Mouse (Mus musculus): Measurements from ENCODE around the gene Pdk2. TPM values are rescaled to one million over a fixed set of nuclear protein-coding genes. Genes with fewer than 3 reads are reported as not detected.
"Not testable (repeated sequence)": the region's sequence is repeated elsewhere in the genome, so short reads cannot be mapped to it uniquely, and the experiment has no call there.

The Pdk2 gene
- polyA plus RNA-seq, 1 experiment from 2014 or later: 19.4 TPM

DNA sequence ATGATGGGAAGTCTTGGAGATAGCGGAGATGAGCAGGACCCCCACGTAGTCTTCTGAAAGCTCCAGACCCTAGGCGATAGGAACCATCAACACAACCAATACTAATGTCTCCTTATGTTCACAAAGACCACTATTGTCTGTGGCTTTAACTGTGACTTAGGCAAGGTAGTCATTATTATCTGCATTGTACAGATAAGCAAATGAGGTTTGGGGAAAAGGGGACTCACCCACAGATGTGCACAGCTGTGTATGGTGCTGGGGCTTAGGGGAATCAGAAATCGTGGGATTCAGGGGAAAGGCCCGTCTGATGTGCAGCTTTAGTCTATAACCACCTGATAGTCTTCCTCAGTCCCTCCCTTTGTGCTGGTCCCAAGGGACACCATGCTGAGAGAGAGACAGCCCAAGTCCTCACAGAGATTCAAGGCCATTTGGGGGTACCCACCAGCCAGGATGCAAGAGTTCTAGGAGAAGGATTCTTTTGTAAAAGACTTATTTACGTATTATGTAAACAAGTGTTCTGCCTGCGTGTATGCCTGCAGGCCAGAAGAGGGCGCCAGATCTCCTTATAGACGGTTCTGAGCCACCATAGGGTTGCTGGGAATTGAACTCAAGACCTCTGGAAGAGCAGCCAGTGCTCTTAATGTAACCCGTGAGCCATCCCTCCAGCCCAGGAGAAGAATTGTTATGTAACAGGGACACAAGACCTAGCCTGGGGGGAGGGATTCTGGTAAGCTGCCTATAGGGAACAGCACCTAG lies 18.7 kb downstream of the Pdk2 start:
- Histone ChIP-seq H3K4me3 (replicated peaks) (no peak overlapping the region), H3K9me3 (no peaks in the 10 kb centered on the region), H3K27me3 (no peaks in the 10 kb centered on the region), H3K4me2 (no peak overlapping the region), H3K27ac (no peak overlapping the region), H3K36me3 (replicated peaks) (peaks cover 89% of the 10 kb centered on the region), H3K9ac (no peak overlapping the region), H3K4me1 (no peaks in the 10 kb centered on the region)
- no peak for ATAC-seq (ENCODE audit: low FRiP score)
- 84% methylated on average over 10 of the region's 10 CpGs for WGBS

DNA sequence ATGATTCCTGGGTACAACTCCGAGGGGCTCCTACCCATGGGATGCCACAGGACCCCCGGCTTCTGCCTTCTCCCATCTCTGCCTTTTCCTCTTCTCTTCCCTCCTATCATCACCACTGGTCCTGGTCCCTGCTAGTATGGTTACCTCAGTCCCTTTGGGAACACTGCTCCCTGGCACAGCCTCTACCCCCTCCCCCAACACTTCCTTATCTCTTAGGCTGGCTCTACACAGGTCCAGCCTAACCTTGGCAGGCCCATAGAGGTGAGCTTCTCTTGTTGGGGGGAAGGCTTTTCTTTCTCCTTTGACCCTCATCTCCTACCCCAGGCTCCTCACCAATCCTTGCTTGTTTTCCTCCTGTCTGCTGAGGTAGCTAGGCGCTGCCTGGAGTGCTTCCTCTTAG lies 25.7 kb downstream of the Pdk2 start:
- no peak overlapping the region for H3K4me3 ChIP-seq (replicated peaks)
- ATAC-seq (ENCODE audit: low FRiP score): no peak
- no peak overlapping the region for H3K9ac ChIP-seq
- peaks cover 67% of the 10 kb centered on the region for H3K36me3 ChIP-seq (replicated peaks)
- no peaks in the 10 kb centered on the region for H3K9me3 ChIP-seq
- H3K27ac ChIP-seq: no peak overlapping the region
- 76% methylated on average over 3 of the region's 3 CpGs for WGBS
- H3K27me3 ChIP-seq: no peaks in the 10 kb centered on the region
- H3K4me1 ChIP-seq: peaks cover 46% of the 10 kb centered on the region
- no peak overlapping the region for H3K4me2 ChIP-seq

DNA sequence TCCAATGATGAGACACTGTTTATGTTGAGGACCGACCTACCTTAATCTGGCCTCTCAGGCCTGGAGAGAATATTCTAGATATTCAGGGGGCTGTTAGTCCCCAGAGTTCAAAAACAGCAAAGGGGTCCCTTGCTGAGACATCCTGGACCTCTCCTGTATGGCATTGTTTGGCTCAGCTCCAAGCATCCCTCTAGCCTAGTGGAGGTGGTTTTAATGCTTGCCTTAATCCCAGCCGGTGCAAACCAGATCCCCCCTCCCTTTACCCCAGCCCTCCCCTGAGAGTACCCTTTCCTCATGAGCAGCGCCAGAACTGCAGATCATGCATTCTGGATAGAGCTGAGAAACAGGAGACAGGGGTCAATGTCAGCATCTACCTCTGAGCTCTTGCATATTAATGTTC lies 28.7 kb downstream of the Pdk2 start:
- no peak for ATAC-seq (ENCODE audit: low FRiP score)
- WGBS: 32% methylated on average over 3 of the region's 3 CpGs
- H3K27ac ChIP-seq: peak overlapping the region; percentile 51
- no peaks in the 10 kb centered on the region for H3K27me3 ChIP-seq
- H3K9ac ChIP-seq: peak overlapping the region; percentile 99; the same call in 1 of the 2 replicates
- H3K9me3 ChIP-seq: no peaks in the 10 kb centered on the region
- peak overlapping the region; percentile 82 for H3K4me3 ChIP-seq (replicated peaks)
- peaks cover 67% of the 10 kb centered on the region for H3K4me1 ChIP-seq
- H3K4me2 ChIP-seq: peak overlapping the region; percentile 68
- peaks cover 39% of the 10 kb centered on the region for H3K36me3 ChIP-seq (replicated peaks)

GRCm38 (mm10) chr11:95012075-95012474 lies 29.1 kb downstream of the Pdk2 start:
- 67% methylated on average over 3 of the region's 3 CpGs for WGBS
- ATAC-seq (ENCODE audit: low FRiP score): no peak

GRCm38 (mm10) chr11:95011416-95011815 lies 29.7 kb downstream of the Pdk2 start:
- peaks cover 75% of the 10 kb centered on the region for H3K4me1 ChIP-seq
- no peaks in the 10 kb centered on the region for H3K27me3 ChIP-seq
- peak overlapping the region; percentile 99 for H3K9ac ChIP-seq
- H3K4me3 ChIP-seq (replicated peaks): peak overlapping the region; percentile 82
- H3K27ac ChIP-seq: peak overlapping the region; percentile 51
- peak overlapping the region; percentile 68 for H3K4me2 ChIP-seq
- ATAC-seq (ENCODE audit: low FRiP score): no peak
- peaks cover 28% of the 10 kb centered on the region for H3K36me3 ChIP-seq (replicated peaks)
- no peaks in the 10 kb centered on the region for H3K9me3 ChIP-seq
- 47% methylated on average over 1 of the region's 1 CpGs for WGBS

More at GRCm38 (mm10) chr11:95012075-95012474, 29.1 kb downstream of the Pdk2 start:
- peak overlapping the region; percentile 82 for H3K4me3 ChIP-seq (replicated peaks)
- H3K27ac ChIP-seq: peak overlapping the region; percentile 51
- H3K27me3 ChIP-seq: no peaks in the 10 kb centered on the region
- no peaks in the 10 kb centered on the region for H3K9me3 ChIP-seq
- peak overlapping the region; percentile 68 for H3K4me2 ChIP-seq
- H3K36me3 ChIP-seq (replicated peaks): peaks cover 35% of the 10 kb centered on the region
- peak overlapping the region; percentile 99 for H3K9ac ChIP-seq
- H3K4me1 ChIP-seq: peaks cover 71% of the 10 kb centered on the region

DNA sequence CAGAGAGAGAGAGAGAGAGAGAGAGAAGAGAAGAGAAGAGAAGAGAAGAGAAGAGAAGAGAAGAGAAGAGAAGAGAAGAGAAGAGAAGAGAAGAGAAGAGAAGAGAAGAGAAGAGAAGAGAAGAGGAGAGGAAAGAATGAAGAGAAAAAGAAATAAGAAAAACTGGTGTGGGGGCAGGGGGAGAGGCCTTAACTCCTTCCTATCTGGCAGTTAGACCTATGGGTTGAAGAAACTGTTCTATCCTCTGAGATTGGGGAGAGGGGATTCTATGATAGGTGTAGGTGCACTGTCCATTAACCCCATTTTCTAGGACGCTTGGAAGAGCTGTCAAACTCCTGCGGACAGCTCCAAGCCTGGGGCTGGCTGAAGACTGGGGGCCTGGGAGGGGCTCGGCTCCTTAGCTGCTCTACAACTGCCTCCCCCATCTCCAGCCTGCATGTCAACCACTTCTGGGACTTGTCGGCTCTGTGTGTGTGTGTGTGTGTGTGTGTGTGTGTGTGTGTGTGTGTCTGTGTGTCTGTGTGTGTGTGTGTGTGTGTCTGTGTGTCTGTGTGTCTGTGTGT lies 30.2 kb downstream of the Pdk2 start:
- H3K27me3 ChIP-seq; H3K9me3 ChIP-seq; ATAC-seq (ENCODE audit: low FRiP score): not testable (repeated sequence)
- Histone ChIP-seq H3K9ac (peak overlapping the region; percentile 99), H3K4me2 (peak overlapping the region; percentile 68), H3K36me3 (replicated peaks) (peaks cover 24% of the 10 kb centered on the region), H3K4me3 (replicated peaks) (peak overlapping the region; percentile 82), H3K4me1 (peaks cover 78% of the 10 kb centered on the region), H3K27ac (peak overlapping the region; percentile 98; the same call in 1 of the 2 replicates)
- 12% methylated on average over 3 of the region's 4 CpGs for WGBS

DNA sequence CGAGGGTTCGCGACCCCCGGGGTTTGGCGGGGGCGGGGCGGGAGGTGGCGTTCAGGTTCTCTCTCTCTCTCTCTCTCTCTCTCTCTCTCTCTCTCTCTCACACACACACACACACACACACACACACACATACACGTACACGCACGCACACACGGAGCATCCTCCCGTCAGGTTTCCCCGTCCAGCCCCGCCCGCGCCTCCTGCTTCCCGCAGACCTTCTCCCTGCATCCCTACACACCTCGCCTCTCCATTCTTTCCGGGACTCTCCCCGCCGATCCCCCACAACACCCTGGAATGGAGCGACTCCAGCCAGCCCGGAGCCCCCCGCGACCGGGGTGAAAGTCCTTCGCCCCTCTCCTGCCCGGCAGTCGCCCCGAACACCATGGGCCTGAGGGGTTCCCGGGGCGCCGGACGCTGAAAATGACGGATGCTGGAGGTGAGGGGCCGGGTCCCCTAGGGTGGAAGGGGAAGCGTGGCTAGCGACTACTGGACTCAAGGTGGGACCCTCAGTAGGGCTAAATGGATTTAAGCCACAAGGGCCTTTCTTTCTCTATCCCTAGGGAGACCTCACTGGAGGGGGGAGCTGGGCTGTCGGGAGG lies 30.9 kb downstream of the Pdk2 start:
- H3K36me3 ChIP-seq (replicated peaks): peaks cover 24% of the 10 kb centered on the region
- H3K27me3 ChIP-seq: no peaks in the 10 kb centered on the region
- peaks cover 81% of the 10 kb centered on the region for H3K4me1 ChIP-seq
- H3K27ac ChIP-seq: peak overlapping the region; percentile 98
- H3K9me3 ChIP-seq: no peaks in the 10 kb centered on the region
- peak overlapping the region; percentile 82 for H3K4me3 ChIP-seq (replicated peaks)
- peak; percentile 54 for ATAC-seq (ENCODE audit: low FRiP score)
- H3K4me2 ChIP-seq: peak overlapping the region; percentile 68
- peak overlapping the region; percentile 99 for H3K9ac ChIP-seq
- under 1% methylated on average over 34 of the region's 40 CpGs for WGBS

GRCm38 (mm10) chr11:95009629-95010014 lies 31.5 kb downstream of the Pdk2 start, which contains the start of gene Samd14:
Samd14 (plus strand) TSS chr11:95009879.
- peak within 1 kb of the TSS; percentile 68 for H3K4me2 ChIP-seq
- H3K9me3 ChIP-seq: no peaks in the 10 kb centered on the region
- peaks cover 24% of the 10 kb centered on the region for H3K36me3 ChIP-seq (replicated peaks)
- no peaks in the 10 kb centered on the region for H3K27me3 ChIP-seq
- H3K4me3 ChIP-seq (replicated peaks): peak within 1 kb of the TSS; percentile 82
- peak within 1 kb of the TSS; percentile 99 for H3K9ac ChIP-seq
- H3K27ac ChIP-seq: peak within 1 kb of the TSS; percentile 98
- WGBS: 2% methylated on average over 32 of the region's 32 CpGs
- H3K4me1 ChIP-seq: peaks cover 75% of the 10 kb centered on the region
- peak; percentile 77 for ATAC-seq (ENCODE audit: low FRiP score)

DNA sequence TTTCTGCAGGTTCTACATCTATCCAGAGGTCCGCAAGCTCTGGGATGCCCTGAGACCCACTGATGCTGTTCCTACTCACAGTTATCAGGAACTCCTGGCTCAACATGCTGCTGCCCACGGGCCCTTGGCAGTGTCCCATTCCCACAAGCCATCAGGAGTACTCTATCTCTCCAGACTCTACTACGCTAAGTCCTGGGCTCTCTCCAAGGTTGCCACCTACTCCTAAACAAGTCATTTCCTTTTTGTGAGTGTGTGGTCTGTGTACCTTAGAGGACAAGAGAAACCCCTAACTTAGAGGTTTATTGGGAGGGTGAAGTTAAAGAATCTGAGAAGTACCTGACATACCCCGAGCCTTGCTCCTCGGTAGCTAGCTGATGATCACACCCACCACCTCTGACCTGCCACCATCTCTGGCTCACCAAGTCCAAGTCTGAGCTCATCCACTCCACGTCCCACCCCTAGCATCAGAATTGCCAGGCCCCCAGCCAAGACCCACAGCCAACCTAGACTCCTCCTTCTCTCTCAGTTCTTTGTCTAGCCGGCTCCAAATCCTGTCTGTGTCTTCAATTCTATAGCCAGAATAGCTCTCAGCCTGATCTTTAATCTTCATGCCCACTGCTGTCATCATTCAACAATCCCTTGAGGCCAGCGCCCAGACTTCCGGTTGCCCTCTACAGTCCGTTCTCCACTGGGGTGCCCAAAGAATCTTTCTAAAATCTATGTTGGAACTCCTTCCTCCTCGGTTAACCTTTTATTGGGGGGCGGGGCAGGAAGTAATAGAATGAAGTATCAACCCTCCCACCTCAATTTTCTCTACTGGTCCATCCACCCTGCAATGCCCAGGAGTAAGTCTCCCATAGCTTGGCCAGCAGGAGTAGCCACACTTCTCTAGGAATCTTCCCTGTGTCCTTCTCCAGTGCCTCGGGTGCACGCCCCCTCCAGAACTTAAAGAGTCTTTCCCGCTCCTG lies 32.2 kb downstream of the Pdk2 start:
- no peaks in the 10 kb centered on the region for H3K9me3 ChIP-seq
- peak overlapping the region; percentile 98 for H3K27ac ChIP-seq
- peak overlapping the region; percentile 99 for H3K9ac ChIP-seq
- H3K4me2 ChIP-seq: peak overlapping the region; percentile 68
- H3K4me1 ChIP-seq: peaks cover 69% of the 10 kb centered on the region
- WGBS: 34% methylated on average over 15 of the region's 15 CpGs
- H3K27me3 ChIP-seq: no peaks in the 10 kb centered on the region
- ATAC-seq (ENCODE audit: low FRiP score): peak; percentile 0; the same call in 1 of the 2 replicates
- peaks cover 24% of the 10 kb centered on the region for H3K36me3 ChIP-seq (replicated peaks)
- H3K4me3 ChIP-seq (replicated peaks): peak overlapping the region; percentile 82

- Histone ChIP-seq H3K4me2 (no peak overlapping the region; the same call in 1 of the 2 replicates), H3K9me3 (no peaks in the 10 kb centered on the region), H3K27ac (peak overlapping the region; percentile 27; the same call in 1 of the 2 replicates), H3K4me3 (replicated peaks) (no peak overlapping the region), H3K27me3 (no peaks in the 10 kb centered on the region), H3K4me1 (peaks cover 57% of the 10 kb centered on the region), H3K36me3 (replicated peaks) (peaks cover 36% of the 10 kb centered on the region), H3K9ac (no peak overlapping the region)
- 85% methylated on average over 3 of the region's 3 CpGs for WGBS
- ATAC-seq (ENCODE audit: low FRiP score): no peak
Observed at GRCm38 (mm10) chr11:95007418-95007817, 33.7 kb downstream of the Pdk2 start.

- Histone ChIP-seq H3K4me1 (peaks cover 50% of the 10 kb centered on the region), H3K36me3 (replicated peaks) (peaks cover 43% of the 10 kb centered on the region), H3K9me3 (no peaks in the 10 kb centered on the region), H3K27ac (peak overlapping the region; percentile 80), H3K4me3 (replicated peaks) (peak overlapping the region; percentile 41), H3K9ac (peak overlapping the region; percentile 65), H3K27me3 (no peaks in the 10 kb centered on the region), H3K4me2 (peak overlapping the region; percentile 71)
- WGBS: 1% methylated on average over 27 of the region's 27 CpGs
- ATAC-seq (ENCODE audit: low FRiP score): peak; percentile 57
Observed at GRCm38 (mm10) chr11:95006525-95007219, 34.5 kb downstream of the Pdk2 start.
